Mouse (Mus musculus) layer of hippocampus, adult 2 months (tissue): ENCODE results near the gene Ttc26. TPM values are rescaled to one million over a fixed set of nuclear protein-coding genes. Genes with fewer than 3 reads are reported as not detected.
A peak's percentile ranks its signal among the peaks of the same experiment; 100 is the strongest.
"Not testable (repeated sequence)": the region's sequence is repeated elsewhere in the genome, so short reads cannot be mapped to it uniquely, and the experiment has no call there.

Experiments used
- DNase-seq, 2 experiments: peaks; one replicate each; pipeline ENCODE4 v3.0.0; 2022; ENCODE audit warnings: low spot score in 2 of 2
- H3K27ac ChIP-seq: fragments of 200-600 bp; 2 replicates; pipeline ENCODE4 v1.8.1; 2022
- H3K4me3 ChIP-seq: fragments of 200-600 bp; 2 replicates; pipeline ENCODE4 v1.8.1; 2022; ENCODE audit warnings: mild to moderate bottlenecking
- CTCF ChIP-seq: fragments of 200-600 bp; conservative IDR thresholded peaks from 2 replicates; pipeline ENCODE4 v1.8.1; 2022; ENCODE audit warnings: antibody characterized with exemption, mild to moderate bottlenecking, moderate library complexity
- total RNA-seq, 2 experiments: library from RNA; stranded (reverse); gene quantifications; 2 replicates each; pipeline ENCODE4 v1.2.3; 2021

Ttc26 gene
- total RNA-seq, 2 experiments from 2014 or later, result 11.5 to 12.2 TPM

GRCm38 (mm10) chr6:38448295-38448694, 67.0 kb downstream of the Ttc26 start:
- Histone ChIP-seq H3K4me3 (no peak overlapping the region), H3K27ac (no peak overlapping the region)
- no peak for TF ChIP-seq CTCF
- no peak for DNase-seq

DNA sequence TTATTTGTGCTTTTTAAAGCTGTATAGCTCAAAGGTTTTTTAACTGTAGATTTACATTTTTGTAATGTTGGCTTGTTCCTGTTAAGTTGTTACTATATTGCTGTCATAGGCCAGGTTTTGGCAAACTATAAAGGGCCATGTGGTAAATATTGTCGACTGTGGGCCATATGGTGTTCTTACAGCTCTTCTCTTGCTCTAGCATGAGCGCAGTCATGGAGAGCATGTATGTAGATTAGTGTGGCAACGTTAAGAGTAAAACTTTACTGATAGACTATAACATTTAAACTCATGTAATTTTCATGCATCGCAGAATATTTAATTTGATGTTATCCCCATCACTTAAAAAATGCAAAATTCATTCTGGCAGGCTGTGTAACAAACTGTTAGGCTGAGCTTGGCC, 71.8 kb downstream of the Ttc26 start:
- TF ChIP-seq CTCF, result no peak
- no peak for DNase-seq
- no peak overlapping the region for H3K4me3 ChIP-seq
- no peak overlapping the region for H3K27ac ChIP-seq

- not testable (repeated sequence) for H3K27ac ChIP-seq, DNase-seq, H3K4me3 ChIP-seq
Measured at GRCm38 (mm10) chr6:38456425-38456824, 75.2 kb downstream of the Ttc26 start.

DNA sequence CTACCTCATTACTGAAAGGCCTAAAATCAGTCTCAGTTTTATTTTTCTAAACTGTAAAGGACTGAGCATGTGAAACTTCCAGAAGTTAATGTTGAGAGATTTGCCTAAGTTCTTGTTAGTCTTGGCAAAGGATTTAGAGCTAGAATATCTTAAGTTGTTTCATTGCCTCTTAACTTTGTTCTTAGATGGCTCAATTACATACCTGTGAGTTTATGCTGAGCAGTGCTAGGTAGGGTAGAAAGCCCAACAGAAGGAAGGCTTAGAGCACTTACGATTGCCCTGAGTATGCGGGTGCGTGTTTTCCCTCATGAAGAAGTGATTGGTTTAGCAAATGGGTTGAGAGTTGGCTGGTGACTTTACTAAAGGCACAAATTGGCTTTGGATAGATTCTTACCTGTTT, 76.8 kb downstream of the Ttc26 start:
- no peak for TF ChIP-seq CTCF
- Histone ChIP-seq H3K4me3 (no peak overlapping the region), H3K27ac (no peak overlapping the region)
- DNase-seq, result no peak

DNA sequence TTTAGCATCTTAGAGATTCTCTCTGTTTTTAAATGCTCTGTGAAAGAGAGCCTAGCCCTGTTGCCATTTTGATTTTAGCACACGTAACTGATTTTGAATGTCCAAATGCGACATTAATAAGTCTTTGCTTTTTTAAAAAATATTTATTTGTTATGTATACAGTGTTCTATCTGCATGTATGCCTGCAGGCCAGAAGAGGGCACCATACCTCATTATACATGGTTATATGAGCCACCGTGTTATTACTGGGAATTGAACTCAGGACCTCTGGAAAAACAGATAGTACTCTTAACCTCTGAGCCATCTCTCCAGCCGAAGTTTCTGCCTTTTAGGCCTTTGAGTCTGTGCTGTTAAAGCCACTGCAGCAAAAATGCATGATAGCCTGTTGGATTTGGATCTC, 88.3 kb downstream of the Ttc26 start:
- no peak overlapping the region for H3K4me3 ChIP-seq
- peak; percentile 71 for TF ChIP-seq CTCF
- H3K27ac ChIP-seq, result no peak overlapping the region
- no peak for DNase-seq

Other genes starting within 250 kb of the Ttc26 start
- gene D630045J12Rik, start 127.5 kb upstream of the Ttc26 start, total RNA-seq, result 10 to 100 TPM; 37.1 to 37.4 TPM
- 1 to 10 TPM; 4.5 TPM for gene Zc3hav1l, start 82.2 kb upstream of the Ttc26 start, total RNA-seq
- gene Zc3hav1, start 26.9 kb upstream of the Ttc26 start, total RNA-seq, result 1 to 10 TPM; 3.1 to 3.9 TPM
- gene Ubn2, start 52.5 kb downstream of the Ttc26 start, total RNA-seq, result 10 to 100 TPM; 48.0 to 49.3 TPM
- gene Fmc1, start 152.0 kb downstream of the Ttc26 start, total RNA-seq, result 10 to 100 TPM; 58.3 to 62.0 TPM
- 100 to 1,000 TPM; 196 to 219 TPM for gene Luc7l2, start 169.9 kb downstream of the Ttc26 start, total RNA-seq